Mouse (Mus musculus) spleen, postnatal 10 days (tissue): ENCODE data around the gene Rpl22l1.

ENCODE experiments used
- DNase-seq, 2 experiments: peaks; one replicate each; pipeline ENCODE4 v3.0.0; 2021 to 2022; ENCODE audit warnings: low spot score in 2 of 2

Rpl22l1 gene

GRCm38 (mm10) chr3:28805301-28806097, at the start of gene Rpl22l1:
TSS of gene Rpl22l1 (plus strand) at chr3:28805436.
- peak; percentile 97 to 99 for DNase-seq

- DNase-seq: no peak
These were observed 49.8 kb upstream of the Rpl22l1 start for GRCm38 (mm10) chr3:28755477-28755876.

- DNase-seq: no peak
These were observed 43.9 kb upstream of the Rpl22l1 start for GRCm38 (mm10) chr3:28761225-28761789.

GRCm38 (mm10) chr3:28766935-28767334, 38.3 kb upstream of the Rpl22l1 start:
- DNase-seq: no peak

GRCm38 (mm10) chr3:28768222-28768621, 37.0 kb upstream of the Rpl22l1 start:
- no peak for DNase-seq

GRCm38 (mm10) chr3:28772919-28773318, 32.3 kb upstream of the Rpl22l1 start:
- peak in 1 of 2 experiments; percentile 20 for DNase-seq

GRCm38 (mm10) chr3:28775361-28775760, 29.9 kb upstream of the Rpl22l1 start:
- peak in 1 of 2 experiments; percentile 29 for DNase-seq

- no peak for DNase-seq
These were observed 29.3 kb upstream of the Rpl22l1 start for GRCm38 (mm10) chr3:28775958-28776357.

- peak; percentile 22 to 27 for DNase-seq
These were observed 28.7 kb upstream of the Rpl22l1 start for GRCm38 (mm10) chr3:28776491-28776890.

GRCm38 (mm10) chr3:28780511-28780910, 24.7 kb upstream of the Rpl22l1 start:
- no peak for DNase-seq

GRCm38 (mm10) chr3:28780994-28781393, 24.2 kb upstream of the Rpl22l1 start, which contains the start of gene Eif5a2:
TSS of gene Eif5a2 (plus strand) at chr3:28781276.
- peak; percentile 83 to 96 for DNase-seq

GRCm38 (mm10) chr3:28781422-28781821, 23.8 kb upstream of the Rpl22l1 start:
- no peak for DNase-seq

- no peak for DNase-seq
These were observed 23.4 kb upstream of the Rpl22l1 start for GRCm38 (mm10) chr3:28781848-28782247.

- DNase-seq: no peak
These were observed 21.1 kb upstream of the Rpl22l1 start for GRCm38 (mm10) chr3:28784176-28784575.

GRCm38 (mm10) chr3:28794835-28795234, 10.4 kb upstream of the Rpl22l1 start:
- no peak for DNase-seq

- no peak for DNase-seq
These were observed 2.9 kb downstream of the Rpl22l1 start for GRCm38 (mm10) chr3:28808039-28808643.

- DNase-seq: no peak
These were observed 6.2 kb downstream of the Rpl22l1 start for GRCm38 (mm10) chr3:28811441-28811840.

GRCm38 (mm10) chr3:28814361-28814760, 9.1 kb downstream of the Rpl22l1 start:
- DNase-seq: no peak

- DNase-seq: no peak
These were observed 10.8 kb downstream of the Rpl22l1 start for GRCm38 (mm10) chr3:28816010-28816540.

GRCm38 (mm10) chr3:28826272-28826671, 21.0 kb downstream of the Rpl22l1 start:
- DNase-seq: no peak

GRCm38 (mm10) chr3:28827605-28828004, 22.4 kb downstream of the Rpl22l1 start:
- no peak for DNase-seq

GRCm38 (mm10) chr3:28829454-28829853, 24.2 kb downstream of the Rpl22l1 start:
- no peak for DNase-seq
